Mouse (Mus musculus) testis, adult 10 weeks (tissue): ENCODE measurements around the gene Olfr685. TPM values are rescaled to one million over a fixed set of nuclear protein-coding genes. Genes with fewer than 3 reads are reported as not detected.

Experiments
- polyA plus RNA-seq: library from polyadenylated mRNA; stranded (reverse); fragments of 350-450 nt; fragmentation: Illumina TruSeq; extraction: RNeasy Lipid Tissue Mini Kit (QIAGEN cat#74804); gene quantifications from one replicate; pipeline ENCODE4 v1.2.3, GENCODE M21; 2014; ENCODE audit warnings: low read depth, low replicate concordance

Gene Olfr685
- polyA plus RNA-seq: not detected

DNA sequence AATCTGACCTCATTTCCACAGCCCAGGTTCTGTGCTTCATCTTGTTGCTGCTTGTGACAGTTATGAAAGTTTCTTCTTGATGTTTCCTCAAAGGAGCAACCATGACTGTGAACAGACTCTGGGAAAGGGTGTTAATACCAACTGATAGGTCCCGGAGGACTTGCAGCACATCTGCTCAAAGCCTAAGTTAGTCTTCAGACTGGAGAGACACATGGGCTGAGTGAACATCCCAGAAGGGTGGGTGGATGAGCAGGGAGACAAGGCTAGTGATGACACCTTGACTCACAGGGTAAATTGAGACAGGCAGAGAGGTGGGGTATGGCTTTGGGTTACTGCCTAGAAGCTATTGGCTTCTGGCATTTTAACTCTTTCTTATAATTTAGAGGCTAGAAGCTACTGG lies at the start of gene Olfr685:
Gene Olfr685 (minus strand): TSS at position 101 of the 400 bp plus-strand sequence.

DNA sequence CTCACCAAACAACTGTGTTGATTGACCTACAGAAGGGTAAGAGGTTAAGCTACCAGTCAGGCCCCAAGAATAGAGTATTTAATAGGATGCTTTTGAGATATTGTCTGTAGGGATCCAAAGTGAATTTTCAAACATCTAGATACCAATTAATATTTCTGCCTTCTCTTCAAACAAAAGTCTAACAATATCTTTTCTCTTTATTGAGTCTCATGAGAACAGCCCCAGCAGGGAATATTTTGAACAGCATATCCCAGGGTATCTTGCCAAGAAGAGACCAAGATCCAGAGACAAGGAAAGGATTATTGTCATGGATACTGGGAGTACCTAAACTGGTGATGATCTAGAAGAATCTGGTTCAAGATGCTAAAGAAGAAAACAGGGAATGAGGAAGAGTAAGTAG lies 21.6 kb upstream of the Olfr685 start, which contains the start of gene Olfr686:
Gene Olfr686 (minus strand): TSS at position 101 of the 400 bp plus-strand sequence.

DNA sequence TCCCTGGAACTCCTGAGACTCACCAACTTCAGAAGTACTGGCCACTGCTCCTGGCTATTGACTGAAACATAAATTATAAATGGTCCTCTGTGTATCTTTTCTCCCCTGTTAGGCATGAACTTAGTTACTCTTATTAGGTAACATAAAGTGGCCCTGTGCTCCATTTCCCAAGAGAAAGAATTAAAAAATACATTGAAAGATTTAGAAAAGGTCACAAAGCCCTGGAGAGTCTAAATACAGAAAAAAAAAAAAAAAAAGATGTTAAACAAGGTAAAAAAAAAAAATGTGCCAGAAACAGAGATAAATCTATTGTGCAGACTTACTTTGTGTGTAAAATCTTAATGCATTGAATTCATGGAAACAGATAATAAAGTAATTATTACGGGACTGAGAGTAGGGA lies 22.3 kb downstream of the Olfr685 start, which contains the start of gene Olfr684:
Gene Olfr684 (minus strand): TSS at position 101 of the 400 bp plus-strand sequence.

DNA sequence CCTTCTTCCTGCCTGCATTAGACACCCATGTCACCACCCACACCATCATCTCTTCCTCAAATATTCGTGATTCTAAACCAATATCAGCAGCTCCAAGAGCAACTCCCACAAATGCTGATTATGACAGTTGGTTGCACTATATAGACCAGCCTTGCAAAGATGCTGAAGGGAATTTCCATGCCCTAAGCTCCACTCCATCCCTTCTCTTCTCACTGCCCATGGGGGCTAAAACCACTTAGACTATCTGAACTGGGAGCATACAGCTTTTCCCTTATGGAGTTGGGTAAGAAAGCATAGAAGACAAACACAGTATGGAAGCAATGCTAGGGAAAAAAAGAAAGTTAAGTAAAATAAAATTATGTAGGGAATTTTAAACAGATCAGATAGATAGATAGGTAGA lies 38.9 kb downstream of the Olfr685 start, which contains the start of gene Olfr683:
Gene Olfr683 (minus strand): TSS at position 101 of the 400 bp plus-strand sequence.

Other genes with a start within 250 kb of the Olfr685 start
- not detected for gene Olfr670, start 223.4 kb downstream of the Olfr685 start, polyA plus RNA-seq
- not detected for gene Olfr671, start 206.9 kb downstream of the Olfr685 start, polyA plus RNA-seq
- not detected for gene Olfr672, start 184.0 kb downstream of the Olfr685 start, polyA plus RNA-seq
- gene Olfr675, start 157.6 kb downstream of the Olfr685 start, polyA plus RNA-seq: not detected
- not detected for gene Olfr676, start 153.3 kb downstream of the Olfr685 start, polyA plus RNA-seq
- not detected for gene Olfr677, start 134.6 kb downstream of the Olfr685 start, polyA plus RNA-seq
- gene Olfr678, start 121.5 kb downstream of the Olfr685 start, polyA plus RNA-seq: not detected
- not detected for gene Olfr679, start 104.8 kb downstream of the Olfr685 start, polyA plus RNA-seq
- not detected for gene Olfr680-ps1, start 93.2 kb downstream of the Olfr685 start, polyA plus RNA-seq
- gene Olfr681, start 69.2 kb downstream of the Olfr685 start, polyA plus RNA-seq: not detected
- not detected for gene Olfr683, start 39.0 kb downstream of the Olfr685 start, polyA plus RNA-seq
- gene Olfr684, start 22.4 kb downstream of the Olfr685 start, polyA plus RNA-seq: not detected
- gene Olfr686, start 21.5 kb upstream of the Olfr685 start, polyA plus RNA-seq: not detected
- gene Olfr688, start 102.1 kb upstream of the Olfr685 start, polyA plus RNA-seq: not detected
- gene Olfr689, start 125.2 kb upstream of the Olfr685 start, polyA plus RNA-seq: not detected
- gene Olfr690, start 148.1 kb upstream of the Olfr685 start, polyA plus RNA-seq: 0.25 TPM
- 0.31 TPM for gene Olfr691, start 156.3 kb upstream of the Olfr685 start, polyA plus RNA-seq
- not detected for gene Olfr692, start 182.2 kb upstream of the Olfr685 start, polyA plus RNA-seq
- gene Gm5901, start 189.0 kb upstream of the Olfr685 start, polyA plus RNA-seq: 3.9 TPM
- gene Fam160a2, start 214.0 kb upstream of the Olfr685 start, polyA plus RNA-seq: 9.2 TPM
- 1.8 TPM for gene Cnga4, start 218.6 kb upstream of the Olfr685 start, polyA plus RNA-seq
- gene Cckbr, start 239.7 kb upstream of the Olfr685 start, polyA plus RNA-seq: not detected